Mouse (Mus musculus) embryonic facial prominence, embryonic 10.5 days (tissue): ENCODE results near the gene En2. TPM values are rescaled to one million over a fixed set of nuclear protein-coding genes. Genes with fewer than 3 reads are reported as not detected.

Experiments
- DNase-seq: peaks from one replicate; pipeline ENCODE4 v3.0.0-alpha.2; 2017; ENCODE audit warnings: low spot score
- H3K27ac ChIP-seq: fragments of 300-500 bp; sonication (generic); replicated peaks from 2 replicates; pipeline ENCODE4 v1.5.1; 2016; ENCODE audit warnings: mild to moderate bottlenecking
- H3K27me3 ChIP-seq: fragments of 300-500 bp; sonication (generic); replicated peaks from 2 replicates; pipeline ENCODE4 v1.6.1; 2016; ENCODE audit warnings: low read depth, mild to moderate bottlenecking; ENCODE audit not compliant: poor library complexity, severe bottlenecking
- H3K36me3 ChIP-seq: fragments of 300-500 bp; sonication (generic); replicated peaks from 2 replicates; pipeline ENCODE4 v1.6.1; 2016; ENCODE audit warnings: mild to moderate bottlenecking, moderate library complexity
- H3K4me1 ChIP-seq: fragments of 300-500 bp; sonication (generic); 2 replicates; pipeline ENCODE4 v1.6.1; 2016
- H3K4me3 ChIP-seq: fragments of 300-500 bp; sonication (generic); 2 replicates; pipeline ENCODE4 v1.5.1; 2016; ENCODE audit warnings: mild to moderate bottlenecking, moderate library complexity
- H3K9me3 ChIP-seq: fragments of 300-500 bp; sonication (generic); 2 replicates; pipeline ENCODE4 v1.6.1; 2016; ENCODE audit warnings: mild to moderate bottlenecking
- WGBS: fragments of 180-500 bp; shearing (Covaris S2); methylation state at CpG from one replicate; pipeline ENCODE4 v1.1.7; 2016; 5-methylcytosine and 5-hydroxymethylcytosine counted together
- polyA plus RNA-seq: library from polyadenylated mRNA; unstranded; fragments of >200 nt; fragmentation: Nextera tagmentation; extraction: Ambion mirVana; gene quantifications from 2 replicates; pipeline ENCODE4 v1.2.1, GENCODE M21; 2016

Gene En2
- polyA plus RNA-seq, result 0.05 TPM in 1 of 2 replicates, not detected in the other

DNA sequence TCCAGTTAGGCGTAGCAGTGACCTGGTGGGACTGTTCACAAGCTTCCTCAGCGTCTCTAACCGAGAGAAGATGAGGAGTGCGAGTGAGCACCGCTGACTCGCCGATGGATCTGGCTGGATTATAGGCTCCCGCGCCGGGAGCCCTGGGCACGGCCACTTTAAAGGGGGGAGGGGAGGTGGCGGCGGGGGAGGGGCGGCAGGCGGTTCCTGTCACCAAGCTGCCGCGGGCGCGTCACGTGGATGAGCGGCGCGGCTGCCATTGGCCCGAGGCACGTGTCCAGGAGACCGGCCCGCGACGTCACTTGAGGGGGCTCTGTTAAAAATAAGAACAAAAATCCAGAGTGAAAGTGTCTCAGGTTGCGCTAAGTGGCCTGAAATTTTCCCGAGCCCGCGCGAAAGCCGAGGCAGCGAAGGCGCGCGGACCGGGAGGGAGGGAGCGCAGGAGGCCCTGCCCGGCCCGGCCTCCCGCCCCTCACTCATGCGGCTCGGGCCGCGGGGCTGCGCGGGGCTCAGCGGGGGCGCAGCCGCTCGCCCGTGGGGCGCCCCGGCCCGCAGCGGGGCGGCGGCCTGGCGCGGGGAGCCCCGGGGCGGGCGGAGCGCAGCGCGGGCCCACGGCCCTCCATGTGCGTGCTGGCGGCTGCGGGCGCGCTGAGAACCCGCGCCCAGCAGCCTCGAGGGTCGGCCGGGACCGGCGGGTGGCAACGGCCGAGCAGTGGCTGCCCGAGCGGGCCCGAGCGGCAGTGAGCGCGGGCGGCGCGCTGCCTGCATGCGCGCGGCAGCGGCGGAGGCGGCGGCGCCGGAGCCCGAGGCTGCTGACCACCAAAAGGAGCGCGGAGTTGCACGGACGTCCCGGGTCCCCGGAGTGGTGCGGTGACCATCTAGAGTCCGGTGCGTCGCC is at the start of gene En2:
En2 (plus strand) TSS at position 337 of the 898 bp plus-strand sequence.
- 2% methylated on average over 113 of the region's 113 CpGs for WGBS
- Histone ChIP-seq H3K27ac (no peak within 1 kb of the TSS), H3K9me3 (no peaks in the 10 kb centered on the region), H3K4me1 (peaks cover 26% of the 10 kb centered on the region), H3K36me3 (no peaks in the 10 kb centered on the region), H3K4me3 (peak within 1 kb of the TSS; percentile 54), H3K27me3 (peaks cover 100% of the 10 kb centered on the region)
- DNase-seq, result peak; percentile 90

DNA sequence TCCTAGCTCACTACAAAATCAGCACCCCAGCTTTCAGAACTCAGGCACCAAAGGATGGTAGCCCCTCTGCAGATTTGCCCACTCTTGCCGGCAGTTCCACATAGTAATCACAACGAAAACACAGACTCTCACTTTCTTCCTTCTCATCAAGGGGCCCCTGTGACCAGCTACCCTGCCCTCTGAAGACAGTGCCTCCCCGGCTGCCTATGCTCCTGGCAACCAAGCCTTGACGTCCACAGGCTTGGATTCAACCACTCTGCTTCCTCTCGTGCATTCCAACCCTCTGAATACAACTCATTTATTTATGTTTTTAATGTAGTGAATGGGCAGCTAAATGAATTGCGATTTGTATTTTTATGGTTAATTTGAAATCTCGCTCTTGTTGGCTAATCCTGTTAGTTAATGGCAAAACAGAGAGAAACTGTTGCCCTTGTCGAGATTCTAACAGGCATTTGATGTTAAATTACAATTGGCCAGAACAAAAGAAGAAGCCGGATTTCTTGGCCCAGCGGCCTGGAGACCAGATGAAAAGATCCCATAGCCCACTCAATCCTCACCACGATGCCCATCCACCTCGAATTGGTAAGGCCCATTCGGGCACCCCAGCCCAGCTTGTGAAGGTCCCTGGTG is 48.1 kb upstream of the En2 start:
- Histone ChIP-seq H3K4me3 (peak overlapping the region; percentile 55), H3K27ac (no peak overlapping the region), H3K27me3 (peaks cover 74% of the 10 kb centered on the region), H3K4me1 (peaks cover 16% of the 10 kb centered on the region), H3K9me3 (no peaks in the 10 kb centered on the region), H3K36me3 (no peaks in the 10 kb centered on the region)
- no peak for DNase-seq
- 3% methylated on average over 13 of the region's 13 CpGs for WGBS

DNA sequence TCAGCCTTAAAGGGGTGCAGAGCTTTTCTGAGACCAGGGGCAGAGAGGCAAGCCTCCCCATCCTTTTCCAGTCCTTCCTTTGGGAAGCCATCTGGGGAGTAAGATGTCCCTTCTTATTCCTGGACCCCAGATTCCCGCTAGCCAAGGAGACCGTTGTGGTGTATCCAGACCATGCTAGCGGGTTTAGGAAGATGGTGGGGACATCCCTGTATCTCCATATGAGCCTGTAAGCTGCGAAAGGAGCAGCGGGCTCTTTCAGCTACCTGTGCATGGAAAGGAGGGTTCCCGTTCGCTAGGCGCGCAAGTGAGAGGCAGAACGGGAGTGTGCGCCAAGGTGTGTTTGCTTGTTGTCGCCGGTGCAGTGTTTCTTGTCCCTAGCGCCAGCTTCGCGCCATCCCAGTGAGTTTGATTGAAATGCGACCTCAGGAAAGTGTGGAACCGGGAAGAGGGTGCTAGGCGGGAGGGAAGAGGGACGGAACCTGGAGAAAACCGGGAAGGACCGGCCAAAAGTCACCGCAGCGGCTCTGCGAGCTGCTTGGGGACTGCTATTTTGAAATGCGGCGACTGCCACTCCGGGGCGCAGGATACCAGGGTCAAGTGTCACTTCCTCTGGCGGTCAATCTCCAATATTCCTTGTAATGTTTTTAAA is 47.5 kb upstream of the En2 start:
- WGBS, result under 1% methylated on average over 30 of the region's 30 CpGs
- peaks cover 80% of the 10 kb centered on the region for H3K27me3 ChIP-seq
- H3K36me3 ChIP-seq, result no peaks in the 10 kb centered on the region
- peaks cover 16% of the 10 kb centered on the region for H3K4me1 ChIP-seq
- H3K9me3 ChIP-seq, result no peaks in the 10 kb centered on the region
- no peak overlapping the region; the same call in 1 of the 2 replicates for H3K27ac ChIP-seq
- DNase-seq, result peak; percentile 73
- H3K4me3 ChIP-seq, result peak overlapping the region; percentile 55

GRCm38 (mm10) chr5:28118531-28118925 is 47.0 kb upstream of the En2 start:
- peak overlapping the region; percentile 55 for H3K4me3 ChIP-seq
- DNase-seq, result no peak
- H3K4me1 ChIP-seq, result peaks cover 21% of the 10 kb centered on the region
- H3K9me3 ChIP-seq, result no peaks in the 10 kb centered on the region
- WGBS, result 0% methylated on average over 19 of the region's 19 CpGs
- no peaks in the 10 kb centered on the region for H3K36me3 ChIP-seq
- no peak overlapping the region for H3K27ac ChIP-seq
- H3K27me3 ChIP-seq, result peaks cover 86% of the 10 kb centered on the region

- WGBS, result 20% methylated on average over 3 of the region's 3 CpGs
- peaks cover 29% of the 10 kb centered on the region for H3K4me1 ChIP-seq
- no peaks in the 10 kb centered on the region for H3K9me3 ChIP-seq
- H3K36me3 ChIP-seq, result no peaks in the 10 kb centered on the region
- H3K27me3 ChIP-seq, result peaks cover 86% of the 10 kb centered on the region
- no peak overlapping the region for H3K27ac ChIP-seq
- peak; percentile 15 for DNase-seq
- H3K4me3 ChIP-seq, result no peak overlapping the region
These were observed 45.9 kb upstream of the En2 start for GRCm38 (mm10) chr5:28119576-28119975.

GRCm38 (mm10) chr5:28122491-28123454 is 42.7 kb upstream of the En2 start:
- Histone ChIP-seq H3K36me3 (no peaks in the 10 kb centered on the region), H3K9me3 (no peaks in the 10 kb centered on the region), H3K4me1 (peaks cover 26% of the 10 kb centered on the region), H3K4me3 (peak overlapping the region; percentile 13; the same call in 1 of the 2 replicates), H3K27ac (no peak overlapping the region), H3K27me3 (peaks cover 100% of the 10 kb centered on the region)
- peak; percentile 80 for DNase-seq
- WGBS, result under 1% methylated on average over 27 of the region's 27 CpGs

GRCm38 (mm10) chr5:28123455-28123825 is 42.1 kb upstream of the En2 start:
- WGBS, result under 1% methylated on average over 11 of the region's 11 CpGs
- H3K9me3 ChIP-seq, result no peaks in the 10 kb centered on the region
- H3K27me3 ChIP-seq, result peaks cover 100% of the 10 kb centered on the region
- H3K36me3 ChIP-seq, result no peaks in the 10 kb centered on the region
- peaks cover 19% of the 10 kb centered on the region for H3K4me1 ChIP-seq
- no peak overlapping the region for H3K27ac ChIP-seq
- DNase-seq, result no peak
- peak overlapping the region; percentile 13; the same call in 1 of the 2 replicates for H3K4me3 ChIP-seq

GRCm38 (mm10) chr5:28124321-28125230 is 40.9 kb upstream of the En2 start:
- H3K27me3 ChIP-seq, result peaks cover 100% of the 10 kb centered on the region
- no peaks in the 10 kb centered on the region for H3K36me3 ChIP-seq
- peak overlapping the region; percentile 37 for H3K4me3 ChIP-seq
- 4% methylated on average over 28 of the region's 28 CpGs for WGBS
- no peaks in the 10 kb centered on the region for H3K9me3 ChIP-seq
- DNase-seq, result peak; percentile 51
- peaks cover 13% of the 10 kb centered on the region; the same call in 1 of the 2 replicates for H3K4me1 ChIP-seq
- no peak overlapping the region for H3K27ac ChIP-seq

- H3K9me3 ChIP-seq, result no peaks in the 10 kb centered on the region
- WGBS, result 62% methylated on average over 1 of the region's 1 CpGs
- DNase-seq, result no peak
- no peaks in the 10 kb centered on the region for H3K36me3 ChIP-seq
- no peak overlapping the region for H3K27ac ChIP-seq
- H3K4me1 ChIP-seq, result peaks cover 8% of the 10 kb centered on the region; the same call in 1 of the 2 replicates
- no peak overlapping the region for H3K4me3 ChIP-seq
- H3K27me3 ChIP-seq, result peaks cover 100% of the 10 kb centered on the region
These were observed 36.6 kb upstream of the En2 start for GRCm38 (mm10) chr5:28128851-28129250.

- 87% methylated on average over 5 of the region's 5 CpGs for WGBS
- peaks cover 99% of the 10 kb centered on the region for H3K27me3 ChIP-seq
These were observed 33.3 kb upstream of the En2 start for GRCm38 (mm10) chr5:28132231-28132630.

GRCm38 (mm10) chr5:28136438-28136837 is 29.1 kb upstream of the En2 start:
- H3K27ac ChIP-seq, result no peak overlapping the region
- 48% methylated on average over 2 of the region's 2 CpGs for WGBS
- no peaks in the 10 kb centered on the region for H3K9me3 ChIP-seq
- no peaks in the 10 kb centered on the region for H3K36me3 ChIP-seq
- H3K4me3 ChIP-seq, result no peak overlapping the region
- H3K4me1 ChIP-seq, result no peaks in the 10 kb centered on the region
- peaks cover 62% of the 10 kb centered on the region for H3K27me3 ChIP-seq
- DNase-seq, result no peak

More at GRCm38 (mm10) chr5:28132231-28132630, 33.3 kb upstream of the En2 start:
- H3K4me1 ChIP-seq, result no peaks in the 10 kb centered on the region
- no peaks in the 10 kb centered on the region for H3K36me3 ChIP-seq
- H3K4me3 ChIP-seq, result no peak overlapping the region
- H3K9me3 ChIP-seq, result no peaks in the 10 kb centered on the region
- H3K27ac ChIP-seq, result no peak overlapping the region
- DNase-seq, result no peak
